Mouse (Mus musculus) urinary bladder, postnatal 10 days (tissue): Measurements from ENCODE around the gene Cmip.

ENCODE experiments used
- DNase-seq: peaks from one replicate; pipeline ENCODE4 v3.0.0; 2022; ENCODE audit warnings: low spot score

The Cmip gene

DNA sequence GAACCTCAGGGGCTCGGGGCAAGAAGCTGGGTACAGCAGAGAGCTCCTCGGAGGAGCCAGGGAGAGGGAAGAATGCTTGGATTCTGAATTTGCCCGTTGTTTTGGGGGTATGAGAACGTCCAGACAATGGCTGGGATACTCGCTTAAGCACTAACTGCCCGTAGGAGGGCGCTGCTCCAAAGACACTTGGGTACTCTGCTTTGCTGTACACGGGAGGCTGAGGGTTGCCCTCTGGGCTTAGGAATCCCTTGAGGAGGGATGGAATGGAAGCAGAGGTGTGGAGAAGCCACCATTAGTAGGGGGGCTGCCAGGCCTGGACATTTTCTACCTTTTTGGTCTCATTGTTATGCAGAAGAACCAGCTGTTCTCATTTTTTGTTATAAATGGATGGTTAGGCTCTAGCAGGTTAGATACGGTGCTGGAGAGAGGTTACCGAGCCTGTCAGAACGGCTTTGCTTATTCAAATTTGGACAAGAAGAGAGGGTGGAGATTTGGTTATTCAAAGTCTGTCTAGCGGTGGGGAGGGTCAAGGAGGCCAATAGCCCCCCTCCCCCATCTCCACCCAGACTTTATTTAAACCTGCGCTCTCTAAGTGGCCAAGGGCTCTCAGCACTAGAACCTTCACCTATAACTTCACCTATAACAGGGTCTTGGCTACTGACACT lies 246.7 kb downstream of the Cmip start:
- no peak for DNase-seq

DNA sequence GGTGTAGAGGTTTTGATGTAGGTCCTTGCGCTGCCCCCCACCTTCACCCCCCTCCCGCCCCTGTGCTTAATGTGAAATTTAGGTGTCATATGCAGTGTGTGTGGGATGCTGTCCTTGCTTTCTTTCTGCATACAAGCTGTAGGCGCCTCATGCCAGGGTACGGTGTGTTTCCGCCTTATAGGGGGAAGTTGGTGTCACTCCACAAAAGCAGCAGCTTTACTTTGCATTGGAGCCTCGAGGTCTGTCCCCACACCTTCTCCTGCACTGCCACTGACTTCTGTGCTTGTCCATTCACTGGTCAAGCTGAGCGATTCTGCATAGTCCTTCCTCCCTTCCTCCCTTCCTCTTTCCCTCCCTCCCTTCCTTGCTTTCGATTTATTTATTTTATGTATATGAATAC lies 250.8 kb downstream of the Cmip start:
- no peak for DNase-seq
